In genomic region chr2:139589905-139590304, GRCm38 (mm10) we compare ENCODE assay signal across 8 mouse cellular contexts.
DNase-seq lines count a peak whose midpoint lies in the region; ATAC-seq and TF ChIP-seq lines count a peak whose summit lies in the region.

No protein-coding gene starts in this region.

- H3K36me3 ChIP-seq in heart, adult 2 months (ENCODE audit: control insufficient read depth, insufficient read depth, low read length) = no peaks in the 10 kb centered on the region
- no peaks in the 10 kb centered on the region for H3K36me3 ChIP-seq in heart, embryonic 11.5 days (ENCODE audit: control insufficient read depth, insufficient read depth, low read length)

- peak; percentile 67 for TF ChIP-seq CTCF in heart, adult 2 months (IDR thresholded peaks at IDR 0.05)
- peak; percentile 42; the same call in 1 of the 2 replicates for TF ChIP-seq CTCF in cortical plate, adult 2 months (IDR thresholded peaks at IDR 0.05; ENCODE audit: extremely low read depth, insufficient read depth, low read length)

- intact Hi-C loops in heart, adult 2 months (cut with DNase I) = loop anchor here (2.0 to 5.0 kb wide), 3 partner anchors 87 to 837 kb away; partner anchors contain the start of gene Ism1

- no peak for ATAC-seq in heart, embryonic 11.5 days (replicated peaks; ENCODE audit: insufficient number of reproducible peaks, low FRiP score, low TSS enrichment)
- ATAC-seq in megakaryocyte-erythroid progenitor cell, adult 5-6 weeks (replicated peaks; ENCODE audit: low FRiP score, low TSS enrichment, poor library complexity, severe bottlenecking) = peak; percentile 83

- H3K4me2 ChIP-seq in heart, embryonic 11.5 days = no peak overlapping the region

- no peak overlapping the region for H3K27ac ChIP-seq in heart, adult 2 months
- no peak overlapping the region for H3K27ac ChIP-seq in heart, embryonic 11.5 days (ENCODE audit: low read depth, low read length)
- no peak overlapping the region for H3K27ac ChIP-seq in cortical plate, adult 2 months (ENCODE audit: insufficient read depth, low read length)

- no peak for DNase-seq in heart, adult 2 months
- DNase-seq in 3T3-L1 (ENCODE audit: low read depth, low spot score) = peak; percentile 54
- DNase-seq in WW6 (ENCODE audit: low read depth, low spot score) = peak; percentile 26
- peak; percentile 61 to 77 for DNase-seq in kidney, postnatal 25 days
- DNase-seq in thymus, postnatal 4 days = peak; percentile 78

- no peaks in the 10 kb centered on the region for H3K79me2 ChIP-seq in heart, adult 2 months (replicated peaks; ENCODE audit: control insufficient read depth, insufficient read depth, low read length)

- H3K4me1 ChIP-seq in heart, adult 2 months (ENCODE audit: control insufficient read depth, insufficient read depth, low read length) = no peaks in the 10 kb centered on the region
- no peaks in the 10 kb centered on the region for H3K4me1 ChIP-seq in heart, embryonic 11.5 days (ENCODE audit: control insufficient read depth, insufficient read depth, low read length)
- H3K4me1 ChIP-seq in cortical plate, adult 2 months (ENCODE audit: control insufficient read depth, insufficient read depth, low read length) = no peaks in the 10 kb centered on the region

- H3K27me3 ChIP-seq in heart, adult 2 months (ENCODE audit: control insufficient read depth, insufficient read depth, low read length) = no peaks in the 10 kb centered on the region
- H3K27me3 ChIP-seq in heart, embryonic 11.5 days (ENCODE audit: control insufficient read depth, insufficient read depth, low read length) = no peaks in the 10 kb centered on the region

- H3K9ac ChIP-seq in heart, adult 2 months (ENCODE audit: low read depth, low read length) = no peak overlapping the region
- H3K9ac ChIP-seq in heart, embryonic 11.5 days (ENCODE audit: low read depth, low read length) = no peak overlapping the region

- no peak for TF ChIP-seq EP300 in heart, adult 2 months (IDR thresholded peaks at IDR 0.05; ENCODE audit: insufficient read depth, low read depth, low read length)

- H3K4me3 ChIP-seq in heart, adult 2 months = no peak overlapping the region
- H3K4me3 ChIP-seq in heart, embryonic 11.5 days (ENCODE audit: low read depth, low read length) = no peak overlapping the region
- no peak overlapping the region for H3K4me3 ChIP-seq in cortical plate, adult 2 months (ENCODE audit: insufficient read depth, low read length)

- no peaks in the 10 kb centered on the region for H3K9me3 ChIP-seq in heart, embryonic 11.5 days (replicated peaks; ENCODE audit: control insufficient read depth, low read length)

- TF ChIP-seq POLR2A in heart, adult 2 months (IDR thresholded peaks at IDR 0.05; ENCODE audit: insufficient read depth, low read depth, low read length) = no peak
- no peak for TF ChIP-seq POLR2A in cortical plate, adult 2 months (IDR thresholded peaks at IDR 0.05; ENCODE audit: extremely low read depth, insufficient read depth, low read length)

- 46% methylated on average over 4 of the region's 4 CpGs for WGBS in heart, adult 2 months
- WGBS in heart, embryonic 11.5 days (ENCODE audit: insufficient replicate concordance) = 40% methylated on average over 4 of the region's 4 CpGs

Comparison
In these comparisons a context has a peak if more than half of its experiments do, and no peak if none do; other contexts are left out.
1. DNase-seq: peak in 3T3-L1 (single experiment), WW6 (single experiment), kidney, postnatal 25 days (2 of 2) and thymus, postnatal 4 days (single experiment); none in heart, adult 2 months (0 of 2).